Mouse (Mus musculus): ENCODE data around the gene Idh2.
A peak's percentile ranks its signal among the peaks of the same experiment; 100 is the strongest.

GRCm38 (mm10) chr7:80129278-80129677 is 14.1 kb upstream of the Idh2 start:
- TF ChIP-seq HCFC1 (IDR thresholded peaks at IDR 0.05; ENCODE audit: borderline replicate concordance, insufficient read depth, low read length) (no peak), ZC3H11A (IDR thresholded peaks at IDR 0.05; ENCODE audit: borderline replicate concordance, low read depth, low read length) (no peak), ZNF384 (IDR thresholded peaks at IDR 0.05; ENCODE audit: low read depth, low read length) (peak; percentile 85), CHD2 (IDR thresholded peaks at IDR 0.05; ENCODE audit: low read depth, low read length) (no peak), MAFK (IDR thresholded peaks at IDR 0.05; ENCODE audit: insufficient read depth, low read depth, low read length) (peak; percentile 72)
